Comparison of ENCODE assay signal across 8 mouse cellular contexts in genomic region chr11:80042615-80043418, GRCm38 (mm10). TPM values are rescaled to one million over a fixed set of nuclear protein-coding genes. Genes with fewer than 3 reads are reported as not detected.
DNase-seq lines count a peak whose midpoint lies in the region; ATAC-seq and TF ChIP-seq lines count a peak whose summit lies in the region.

No protein-coding gene starts in this region.

- 59% methylated on average over 10 of the region's 10 CpGs for WGBS in neural tube, embryonic 15.5 days
- 54% methylated on average over 10 of the region's 10 CpGs for WGBS in liver, embryonic 14.5 days (ENCODE audit: insufficient replicate concordance)

- no peaks in the 10 kb centered on the region for H3K4me1 ChIP-seq in neural tube, embryonic 15.5 days
- no peaks in the 10 kb centered on the region for H3K4me1 ChIP-seq in liver, embryonic 14.5 days (replicated peaks; ENCODE audit: control insufficient read depth in 2 of 2, insufficient read depth in 2 of 2, low read length in 1 of 2)

- no peak for TF ChIP-seq EP300 in liver, embryonic 14.5 days (IDR thresholded peaks at IDR 0.05; ENCODE audit: low read depth)

- no peak overlapping the region for H3K4me2 ChIP-seq in neural tube, embryonic 15.5 days
- H3K4me2 ChIP-seq in liver, embryonic 14.5 days (ENCODE audit: low read depth), result no peak overlapping the region

- H3K36me3 ChIP-seq in neural tube, embryonic 15.5 days, result 0 out of 2 replicates have a peak, but pooled peaks cover 3% of the 10 kb centered on the region
- peaks cover 29% of the 10 kb centered on the region for H3K36me3 ChIP-seq in liver, embryonic 14.5 days (replicated peaks; ENCODE audit: control insufficient read depth, insufficient read depth, low read depth)

- H3K27me3 ChIP-seq in neural tube, embryonic 15.5 days (replicated peaks), result no peaks in the 10 kb centered on the region
- no peaks in the 10 kb centered on the region for H3K27me3 ChIP-seq in liver, embryonic 14.5 days (ENCODE audit: control insufficient read depth, insufficient read depth, low read length)

- no peak overlapping the region for H3K9ac ChIP-seq in neural tube, embryonic 15.5 days (replicated peaks)
- no peak overlapping the region for H3K9ac ChIP-seq in liver, embryonic 14.5 days (replicated peaks)

- no peak overlapping the region for H3K27ac ChIP-seq in neural tube, embryonic 15.5 days (replicated peaks)
- H3K27ac ChIP-seq in liver, embryonic 14.5 days, result no peak overlapping the region

- no peaks in the 10 kb centered on the region for H3K9me3 ChIP-seq in neural tube, embryonic 15.5 days (replicated peaks)
- H3K9me3 ChIP-seq in liver, embryonic 14.5 days (ENCODE audit: control insufficient read depth, low read length), result no peaks in the 10 kb centered on the region

- no peak for ATAC-seq in neural tube, embryonic 15.5 days (ENCODE audit: low FRiP score)
- no peak for ATAC-seq in liver, embryonic 14.5 days (ENCODE audit: insufficient read depth)

- DNase-seq in cerebellum, adult 18-20 months, result peak; percentile 13 to 26
- DNase-seq in cerebellum, adult 11-12 months, result no peak
- DNase-seq in neural tube, embryonic 10.5 days (ENCODE audit: extremely low spot score, low spot score), result peak; percentile 19
- DNase-seq in c-Kit-positive CD71-positive TER-119-negative erythroid progenitor cells, embryonic 14.5 days (ENCODE audit: low read depth), result peak; percentile 52
- peak; percentile 60 to 77 for DNase-seq in heart, postnatal 10 days
- DNase-seq in liver, embryonic 14.5 days (ENCODE audit: low read depth in 3 of 3, low spot score in 3 of 3), result peak in 2 of 3 experiments; percentile 20 to 41
- peak; percentile 47 for DNase-seq in skeletal muscle tissue, adult 2 months (ENCODE audit: low read depth, low spot score)

- H3K4me3 ChIP-seq in neural tube, embryonic 15.5 days (replicated peaks), result no peak overlapping the region
- no peak overlapping the region for H3K4me3 ChIP-seq in liver, embryonic 14.5 days (ENCODE audit: insufficient read depth in 1 of 2, low read depth in 2 of 2, low read length in 2 of 2)

- TF ChIP-seq CTCF in liver, embryonic 14.5 days (IDR thresholded peaks at IDR 0.05; ENCODE audit: low read depth), result peak; percentile 82

- intact Hi-C loops in heart, postnatal 10 days (cut with DNase I), result no loop called here

RNA-seq across cellular contexts. Expression of gene Crlf3, which starts 38.0 kb away (rescaled TPM):
- polyA plus RNA-seq in neural tube, embryonic 15.5 days (2015; fragmentation: Nextera tagmentation; extraction: Ambion mirVana), result 14.3 and 27.7 TPM in 2 replicates
- total RNA-seq in heart, postnatal 10 days (2021), result 10 to 100 TPM; 16.6 to 26.5 TPM
- 32.4 and 49.4 TPM in 2 replicates for polyA plus RNA-seq in liver, embryonic 14.5 days (2012; rRNA removed)
- polyA plus RNA-seq in liver, embryonic 14.5 days (2014; fragmentation: Nextera tagmentation; extraction: Ambion mirVana), result 81.1 and 84.2 TPM in 2 replicates

RNA-seq across cellular contexts. Expression of gene Atad5, which starts 46.4 kb away (rescaled TPM):
- polyA plus RNA-seq in neural tube, embryonic 15.5 days (2015; fragmentation: Nextera tagmentation; extraction: Ambion mirVana), result 3.5 and 6.2 TPM in 2 replicates
- total RNA-seq in heart, postnatal 10 days (2021), result 1 to 10 TPM; 2.8 to 4.1 TPM
- 7.1 and 10.9 TPM in 2 replicates for polyA plus RNA-seq in liver, embryonic 14.5 days (2012; rRNA removed)
- polyA plus RNA-seq in liver, embryonic 14.5 days (2014; fragmentation: Nextera tagmentation; extraction: Ambion mirVana), result 11.6 and 11.8 TPM in 2 replicates

RNA-seq across cellular contexts. Expression of gene Suz12, which starts 49.9 kb away (rescaled TPM):
- 11.1 and 13.8 TPM in 2 replicates for polyA plus RNA-seq in neural tube, embryonic 15.5 days (2015; fragmentation: Nextera tagmentation; extraction: Ambion mirVana)
- total RNA-seq in heart, postnatal 10 days (2021), result 10 to 100 TPM; 37.5 to 39.4 TPM
- 14.9 and 23.2 TPM in 2 replicates for polyA plus RNA-seq in liver, embryonic 14.5 days (2012; rRNA removed)
- polyA plus RNA-seq in liver, embryonic 14.5 days (2014; fragmentation: Nextera tagmentation; extraction: Ambion mirVana), result 18.1 and 19.2 TPM in 2 replicates
